Mouse (Mus musculus): Measurements from ENCODE around the gene Slc41a2. TPM values are rescaled to one million over a fixed set of nuclear protein-coding genes. Genes with fewer than 3 reads are reported as not detected.

The Slc41a2 gene
- polyA plus RNA-seq, 1 experiment from 2014 or later: 11.1 TPM

DNA sequence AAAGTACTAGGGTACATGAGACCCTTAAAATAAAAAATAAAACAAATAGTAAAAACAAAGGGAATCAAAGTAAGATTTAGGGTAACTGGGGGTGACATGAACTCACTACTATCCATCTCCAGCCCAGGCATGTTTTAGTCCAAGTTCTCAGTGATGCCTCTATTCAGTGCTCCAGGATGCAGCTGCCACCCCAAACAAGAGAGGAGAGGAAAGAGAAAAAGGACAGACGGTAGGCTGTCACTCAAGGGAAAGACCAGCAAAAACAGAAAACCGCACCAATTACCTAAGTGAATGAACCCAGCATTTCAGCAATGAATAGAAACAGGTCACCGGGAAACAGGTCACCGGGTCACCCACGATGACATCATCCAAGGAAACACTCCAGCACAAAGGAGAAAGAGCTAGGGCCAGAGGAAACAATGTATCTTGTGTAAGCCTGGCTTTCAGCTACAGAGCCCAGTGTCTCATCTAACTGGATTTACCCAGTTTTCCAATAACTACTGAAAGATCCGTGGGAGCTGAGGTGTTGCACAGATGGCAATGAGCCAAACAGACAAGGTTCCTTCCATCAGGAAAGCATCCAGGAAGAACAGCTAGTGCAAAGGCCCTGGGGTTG, 126.6 kb downstream of the Slc41a2 start:
- H3K36me3 ChIP-seq (replicated peaks): no peaks in the 10 kb centered on the region
- no peak overlapping the region for H3K4me3 ChIP-seq
- H3K9ac ChIP-seq: no peak overlapping the region
- H3K27ac ChIP-seq: no peak overlapping the region
- WGBS: 39% methylated on average over 6 of the region's 6 CpGs
- H3K4me1 ChIP-seq: peaks cover 6% of the 10 kb centered on the region; the same call in 1 of the 2 replicates
- no peaks in the 10 kb centered on the region for H3K9me3 ChIP-seq
- H3K27me3 ChIP-seq (replicated peaks): no peaks in the 10 kb centered on the region
- H3K4me2 ChIP-seq: no peak overlapping the region
- no peak for ATAC-seq (replicated peaks)

DNA sequence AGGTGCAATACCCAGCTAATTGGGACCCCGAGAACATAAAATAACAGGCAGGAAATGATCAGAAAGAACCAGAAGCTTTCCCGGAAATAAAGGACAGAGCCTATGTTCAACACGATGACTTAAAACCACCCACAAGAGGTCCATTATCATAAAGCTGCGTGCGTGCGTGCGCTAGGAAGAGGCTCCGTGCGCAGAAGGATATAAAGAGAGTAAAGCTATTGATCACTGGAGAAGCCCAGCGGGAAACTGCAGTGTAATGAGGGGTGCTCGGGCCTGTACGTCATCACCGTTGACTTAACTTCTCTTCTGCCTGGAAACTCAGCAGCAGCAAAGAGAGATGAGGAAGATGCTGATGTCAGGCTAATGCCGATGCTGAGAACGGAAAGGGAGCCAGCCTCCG, 127.6 kb downstream of the Slc41a2 start:
- 0 out of 2 replicates have a peak, but pooled peaks have one; percentile 63 for ATAC-seq (replicated peaks)
- WGBS: 57% methylated on average over 16 of the region's 16 CpGs

DNA sequence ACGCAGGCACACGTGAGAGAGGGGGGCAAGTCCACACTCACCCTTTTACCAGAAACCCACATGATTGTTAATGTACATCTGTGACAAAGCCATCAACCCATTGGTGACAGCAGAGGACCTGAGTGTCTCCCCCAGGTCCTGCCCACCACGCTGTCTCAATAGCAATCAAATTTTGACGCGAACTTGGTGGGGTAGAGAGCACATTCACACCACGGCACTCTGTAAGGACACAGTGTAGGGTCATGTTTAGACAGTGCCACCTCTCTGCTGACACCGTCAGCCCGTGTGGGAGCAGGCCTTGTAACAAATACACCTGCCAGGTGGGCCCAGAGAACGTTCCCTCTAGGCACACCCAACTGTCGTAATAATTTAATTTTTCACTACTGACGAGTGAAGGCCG, 128.3 kb downstream of the Slc41a2 start:
- Histone ChIP-seq H3K36me3 (replicated peaks) (no peaks in the 10 kb centered on the region), H3K27ac (no peak overlapping the region), H3K4me2 (no peak overlapping the region), H3K4me3 (no peak overlapping the region), H3K4me1 (peaks cover 7% of the 10 kb centered on the region; the same call in 1 of the 2 replicates), H3K27me3 (replicated peaks) (no peaks in the 10 kb centered on the region), H3K9ac (no peak overlapping the region), H3K9me3 (no peaks in the 10 kb centered on the region)
- 79% methylated on average over 12 of the region's 12 CpGs for WGBS
- no peak for ATAC-seq (replicated peaks)

More for the DNA sequence above, 127.6 kb downstream of the Slc41a2 start:
- Histone ChIP-seq H3K9me3 (no peaks in the 10 kb centered on the region), H3K27me3 (replicated peaks) (no peaks in the 10 kb centered on the region), H3K9ac (no peak overlapping the region), H3K4me2 (0 out of 2 replicates have a peak overlapping the region, but pooled peaks have one; percentile 7), H3K27ac (no peak overlapping the region), H3K36me3 (replicated peaks) (no peaks in the 10 kb centered on the region), H3K4me3 (no peak overlapping the region), H3K4me1 (peaks cover 7% of the 10 kb centered on the region; the same call in 1 of the 2 replicates)

DNA sequence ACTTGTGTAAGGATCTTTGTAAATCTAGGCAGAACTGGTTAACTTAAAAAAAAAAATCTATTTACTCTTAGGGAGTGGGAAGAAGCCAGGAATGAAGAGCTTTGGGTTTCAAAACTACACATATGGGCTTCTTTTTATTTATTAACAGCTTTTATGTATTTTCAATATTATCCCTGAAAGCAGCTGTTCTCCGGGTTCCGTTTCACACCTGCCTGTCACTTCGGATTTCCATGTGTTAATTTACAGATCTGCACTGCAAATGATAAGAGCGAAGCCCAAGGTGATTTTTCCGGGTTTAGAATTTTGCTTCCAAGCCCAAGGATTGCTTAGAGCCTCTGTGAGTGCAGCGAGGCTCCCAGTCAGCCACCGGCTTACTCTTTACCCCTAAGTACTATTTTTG, 129.2 kb downstream of the Slc41a2 start:
- Histone ChIP-seq H3K9ac (no peak overlapping the region), H3K27ac (no peak overlapping the region), H3K4me2 (no peak overlapping the region), H3K27me3 (replicated peaks) (no peaks in the 10 kb centered on the region), H3K36me3 (replicated peaks) (no peaks in the 10 kb centered on the region), H3K4me1 (peaks cover 7% of the 10 kb centered on the region; the same call in 1 of the 2 replicates), H3K4me3 (no peak overlapping the region), H3K9me3 (no peaks in the 10 kb centered on the region)
- 77% methylated on average over 7 of the region's 7 CpGs for WGBS
- no peak for ATAC-seq (replicated peaks)

DNA sequence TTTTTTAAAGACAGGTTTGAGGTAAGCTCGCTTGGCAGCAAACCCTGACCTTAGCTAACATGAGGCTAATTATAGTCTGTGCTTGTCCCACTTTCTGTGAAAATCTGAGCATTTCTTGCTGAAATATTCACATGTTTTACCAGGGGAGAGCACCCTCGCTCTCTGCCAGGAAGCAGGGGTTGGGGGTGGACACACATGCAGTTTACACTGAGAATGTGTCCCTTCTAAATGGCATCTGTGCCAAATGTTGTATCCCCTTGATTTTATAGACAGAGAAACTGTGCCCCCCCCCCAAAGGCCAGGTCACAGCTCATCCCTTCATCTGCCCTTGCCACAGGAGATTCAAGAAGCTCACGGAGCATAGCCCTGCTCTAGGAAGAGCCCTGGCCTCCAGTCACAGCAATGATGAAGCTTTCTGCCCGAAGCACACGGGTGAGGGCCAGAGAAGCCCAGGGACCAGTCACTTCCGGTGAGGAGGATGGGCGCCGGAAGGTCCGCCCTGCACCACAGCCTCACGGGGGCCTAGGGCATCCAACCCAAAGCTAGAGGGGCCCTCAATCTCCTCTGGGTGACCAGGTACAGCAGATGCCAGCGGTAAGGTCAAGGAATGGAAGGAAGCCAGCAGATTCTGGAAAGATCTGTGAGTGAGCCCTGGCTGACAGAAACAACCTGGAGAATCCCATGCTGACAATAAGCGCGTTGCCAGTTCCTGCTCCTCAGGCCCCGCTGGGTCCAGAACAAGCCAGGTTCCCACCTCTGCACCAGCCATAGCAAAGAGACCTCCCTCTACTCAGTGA, 134.6 kb downstream of the Slc41a2 start:
- Histone ChIP-seq H3K27ac (no peak overlapping the region), H3K27me3 (replicated peaks) (no peaks in the 10 kb centered on the region), H3K4me1 (peaks cover 2% of the 10 kb centered on the region; the same call in 1 of the 2 replicates), H3K9ac (no peak overlapping the region), H3K9me3 (no peaks in the 10 kb centered on the region), H3K4me2 (no peak overlapping the region), H3K4me3 (no peak overlapping the region), H3K36me3 (replicated peaks) (no peaks in the 10 kb centered on the region)
- WGBS: 86% methylated on average over 14 of the region's 14 CpGs
- ATAC-seq (replicated peaks): no peak

DNA sequence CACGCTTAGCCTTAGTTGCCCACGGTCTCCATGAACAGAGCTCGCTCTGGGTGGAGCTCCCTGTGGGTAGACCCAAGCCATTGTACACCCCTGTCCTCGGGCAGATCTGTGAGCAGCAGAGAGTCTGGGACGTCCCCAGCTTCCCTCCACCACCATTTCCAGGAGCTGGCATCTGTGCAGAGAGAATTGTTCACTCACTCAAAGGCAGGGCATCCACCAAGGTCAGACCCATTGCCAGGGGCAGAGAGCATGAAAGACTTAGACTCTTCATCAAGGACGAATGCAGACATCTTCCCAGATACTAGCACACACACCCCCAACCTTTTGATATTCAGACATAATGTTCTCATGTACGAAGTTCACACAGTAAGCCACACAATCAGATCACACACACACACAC, 136.2 kb downstream of the Slc41a2 start:
- H3K27me3 ChIP-seq (replicated peaks): no peaks in the 10 kb centered on the region
- WGBS: 80% methylated on average over 7 of the region's 7 CpGs
- H3K36me3 ChIP-seq (replicated peaks): no peaks in the 10 kb centered on the region
- no peak overlapping the region for H3K27ac ChIP-seq
- H3K9ac ChIP-seq: no peak overlapping the region
- no peak overlapping the region for H3K4me2 ChIP-seq
- no peak for ATAC-seq (replicated peaks)
- no peaks in the 10 kb centered on the region for H3K9me3 ChIP-seq
- H3K4me3 ChIP-seq: no peak overlapping the region
- H3K4me1 ChIP-seq: peaks cover 2% of the 10 kb centered on the region; the same call in 1 of the 2 replicates

DNA sequence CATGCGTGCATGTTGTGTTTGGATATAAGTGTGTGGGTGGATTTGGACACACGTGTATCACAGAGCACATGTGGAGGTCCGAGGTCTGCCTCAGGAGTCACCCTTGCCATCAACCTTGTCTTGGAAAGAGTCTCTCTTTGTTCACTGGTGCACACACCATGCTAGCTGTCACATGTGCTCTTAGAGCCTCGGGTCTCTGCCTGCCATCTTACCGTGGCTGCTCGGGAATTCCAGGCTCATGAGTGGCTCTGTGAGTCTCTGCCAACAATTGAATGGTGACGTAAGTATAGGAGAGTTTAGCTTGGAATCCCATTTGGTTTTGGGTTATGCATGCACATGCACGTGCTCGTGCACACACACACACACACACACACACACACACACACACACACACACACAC, 138.4 kb downstream of the Slc41a2 start:
- Histone ChIP-seq H3K36me3 (replicated peaks) (no peaks in the 10 kb centered on the region), H3K27ac (no peak overlapping the region), H3K4me1 (0 out of 2 replicates have a peak, but pooled peaks cover 4% of the 10 kb centered on the region), H3K9me3 (no peaks in the 10 kb centered on the region), H3K9ac (no peak overlapping the region), H3K27me3 (replicated peaks) (no peaks in the 10 kb centered on the region), H3K4me3 (no peak overlapping the region), H3K4me2 (no peak overlapping the region)
- no peak for ATAC-seq (replicated peaks)
- WGBS: 78% methylated on average over 9 of the region's 9 CpGs

DNA sequence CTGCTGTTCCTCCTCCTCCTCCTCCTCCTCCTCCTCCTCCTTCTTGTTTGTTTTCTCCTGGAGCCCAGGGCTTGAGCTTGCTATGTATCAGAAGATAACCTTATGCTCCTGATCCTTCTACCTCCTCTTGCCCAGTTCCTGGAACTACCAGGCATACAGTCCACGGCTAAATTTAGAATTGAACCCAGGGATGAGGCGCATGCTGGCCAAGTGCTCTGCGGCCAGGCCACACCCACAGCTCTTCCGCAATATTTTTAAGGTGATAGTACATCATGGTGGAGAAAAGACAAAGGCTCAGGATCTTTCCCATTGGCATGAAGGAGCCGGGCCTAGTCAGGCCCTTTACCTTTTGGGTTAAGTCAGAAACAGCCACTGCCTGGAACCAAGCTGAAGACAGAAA, 139.0 kb downstream of the Slc41a2 start:
- Histone ChIP-seq H3K4me3 (no peak overlapping the region), H3K27me3 (replicated peaks) (no peaks in the 10 kb centered on the region), H3K9ac (no peak overlapping the region), H3K27ac (no peak overlapping the region), H3K9me3 (no peaks in the 10 kb centered on the region), H3K36me3 (replicated peaks) (no peaks in the 10 kb centered on the region), H3K4me1 (0 out of 2 replicates have a peak, but pooled peaks cover 4% of the 10 kb centered on the region), H3K4me2 (no peak overlapping the region)
- 87% methylated on average over 5 of the region's 5 CpGs for WGBS
- ATAC-seq (replicated peaks): no peak

DNA sequence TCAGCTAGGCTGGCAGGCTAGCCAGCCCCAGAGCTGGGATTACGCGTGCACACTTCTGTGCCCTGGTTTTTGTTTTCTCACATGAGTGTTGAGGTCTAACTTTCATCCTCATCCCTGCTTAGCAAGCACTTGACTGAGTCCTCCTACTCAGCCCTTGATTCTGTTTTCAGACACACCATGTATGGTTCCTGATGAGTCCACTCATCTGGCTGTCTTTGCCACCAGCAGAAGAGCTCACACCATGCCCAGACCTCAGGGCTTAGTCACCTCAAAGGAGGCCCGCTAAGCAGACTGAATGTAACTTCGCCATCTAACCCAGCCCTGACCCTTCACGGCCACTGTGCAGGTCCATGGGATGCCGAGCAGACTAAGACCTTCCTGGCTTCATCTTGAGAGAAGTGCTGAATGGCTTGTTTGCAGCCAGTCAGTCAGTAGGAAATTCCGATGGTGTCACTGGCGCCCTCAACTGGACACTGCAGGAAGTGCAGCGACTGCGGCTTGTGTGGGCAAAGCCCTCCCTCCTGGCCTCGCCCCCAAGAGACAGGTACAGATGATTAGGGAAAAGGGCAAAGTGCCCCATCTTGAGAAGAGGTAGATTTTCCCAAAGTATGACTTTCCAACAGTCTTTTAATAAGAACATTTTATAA, 139.9 kb downstream of the Slc41a2 start:
- H3K27ac ChIP-seq: no peak overlapping the region
- 49% methylated on average over 11 of the region's 11 CpGs for WGBS
- no peak for ATAC-seq (replicated peaks)

DNA sequence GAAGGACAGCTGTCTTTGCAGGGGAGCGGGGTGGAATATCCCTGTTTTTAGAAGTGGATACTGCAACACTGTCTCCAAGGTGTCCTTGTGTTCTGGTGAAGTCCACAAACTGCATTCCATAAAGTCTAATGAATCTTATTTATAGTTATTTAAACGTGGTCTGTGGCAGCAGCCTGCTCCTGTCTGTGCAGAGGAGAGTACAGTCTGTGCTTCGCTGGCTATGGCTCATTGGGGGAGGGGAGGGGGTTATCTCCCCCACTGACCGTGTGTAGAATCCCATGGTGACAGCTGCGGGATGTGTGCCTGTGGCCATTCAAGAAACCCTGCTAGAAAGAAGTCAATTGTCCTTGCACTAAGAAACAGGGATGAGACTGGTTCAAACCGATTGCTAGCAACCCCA, 145.7 kb downstream of the Slc41a2 start:
- H3K4me3 ChIP-seq: no peak overlapping the region

More for the DNA sequence above, 139.9 kb downstream of the Slc41a2 start:
- H3K4me3 ChIP-seq: no peak overlapping the region
- no peaks in the 10 kb centered on the region for H3K27me3 ChIP-seq (replicated peaks)
- 0 out of 2 replicates have a peak, but pooled peaks cover 4% of the 10 kb centered on the region for H3K4me1 ChIP-seq
- H3K9me3 ChIP-seq: no peaks in the 10 kb centered on the region
- H3K36me3 ChIP-seq (replicated peaks): no peaks in the 10 kb centered on the region
- no peak overlapping the region for H3K9ac ChIP-seq
- H3K4me2 ChIP-seq: no peak overlapping the region

DNA sequence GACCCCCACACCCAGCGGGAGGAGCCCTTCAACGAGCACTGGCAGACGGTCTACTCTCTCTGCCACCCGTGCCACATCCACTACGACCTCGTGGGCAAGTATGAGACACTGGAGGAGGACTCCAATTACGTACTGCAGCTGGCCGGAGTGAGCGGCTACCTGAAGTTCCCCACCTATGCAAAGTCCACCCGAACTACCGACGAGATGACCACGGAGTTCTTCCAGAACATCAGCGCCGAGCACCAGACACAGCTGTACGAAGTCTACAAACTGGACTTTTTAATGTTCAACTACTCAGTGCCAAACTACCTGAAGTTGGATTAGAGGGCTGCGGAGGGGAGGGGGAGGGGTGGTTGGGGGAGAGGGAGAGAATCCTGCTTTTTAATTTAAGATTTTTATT, 146.2 kb downstream of the Slc41a2 start:
- ATAC-seq (replicated peaks): no peak
- H3K9ac ChIP-seq: no peak overlapping the region
- H3K4me3 ChIP-seq: no peak overlapping the region
- 97% methylated on average over 17 of the region's 17 CpGs for WGBS
- H3K36me3 ChIP-seq (replicated peaks): no peaks in the 10 kb centered on the region
- no peaks in the 10 kb centered on the region for H3K9me3 ChIP-seq
- no peak overlapping the region for H3K27ac ChIP-seq
- no peak overlapping the region for H3K4me2 ChIP-seq
- no peaks in the 10 kb centered on the region for H3K27me3 ChIP-seq (replicated peaks)
- 0 out of 2 replicates have a peak, but pooled peaks cover 4% of the 10 kb centered on the region for H3K4me1 ChIP-seq

More for the DNA sequence above, 145.7 kb downstream of the Slc41a2 start:
- Histone ChIP-seq H3K27me3 (replicated peaks) (no peaks in the 10 kb centered on the region), H3K4me1 (0 out of 2 replicates have a peak, but pooled peaks cover 4% of the 10 kb centered on the region), H3K27ac (no peak overlapping the region), H3K9ac (no peak overlapping the region), H3K9me3 (no peaks in the 10 kb centered on the region), H3K36me3 (replicated peaks) (no peaks in the 10 kb centered on the region), H3K4me2 (no peak overlapping the region)
- 46% methylated on average over 6 of the region's 6 CpGs for WGBS
- no peak for ATAC-seq (replicated peaks)

DNA sequence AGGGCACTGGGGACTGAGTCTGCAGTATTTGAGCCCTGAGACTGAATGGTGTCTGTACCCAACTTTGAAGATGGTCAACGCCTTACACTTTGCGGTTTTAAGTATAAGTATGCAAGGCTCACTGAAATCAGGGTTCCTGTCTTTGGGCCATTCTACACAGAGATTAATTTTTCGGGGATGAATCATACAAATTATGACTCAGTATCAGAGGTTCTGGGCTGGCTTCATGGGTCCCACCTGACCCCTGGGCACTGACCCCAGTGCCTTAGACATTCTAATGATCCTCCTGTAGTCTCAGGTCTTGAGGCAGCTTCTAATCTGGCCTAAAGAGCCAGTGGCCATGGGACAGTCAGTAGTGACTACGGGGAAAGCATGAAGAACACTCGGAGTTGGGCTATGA, 148.6 kb downstream of the Slc41a2 start:
- peaks cover 16% of the 10 kb centered on the region for H3K4me1 ChIP-seq
- WGBS: 97% methylated on average over 5 of the region's 5 CpGs
- no peak for ATAC-seq (replicated peaks)

More for the DNA sequence above, 148.6 kb downstream of the Slc41a2 start:
- no peak overlapping the region for H3K9ac ChIP-seq
- no peaks in the 10 kb centered on the region for H3K27me3 ChIP-seq (replicated peaks)
- H3K9me3 ChIP-seq: no peaks in the 10 kb centered on the region
- no peak overlapping the region for H3K27ac ChIP-seq
- no peaks in the 10 kb centered on the region for H3K36me3 ChIP-seq (replicated peaks)
- no peak overlapping the region for H3K4me2 ChIP-seq
- no peak overlapping the region for H3K4me3 ChIP-seq

Measured in midbrain, embryonic 15.5 days (tissue).